Mouse (Mus musculus) embryonic fibroblast, embryonic 13.5 days (primary cell): Measurements from ENCODE around the gene Apc2.

Experiments
- CTCF ChIP-seq: IDR thresholded peaks from 2 replicates; pipeline ENCODE4 v1.5.1; 2011; ENCODE audit warnings: mild to moderate bottlenecking, control low read depth, low read length, moderate library complexity, borderline replicate concordance; ENCODE audit not compliant: insufficient read depth
- POLR2A ChIP-seq: IDR thresholded peaks from 2 replicates; pipeline ENCODE4 v1.6.1; 2011; ENCODE audit warnings: low read depth, mild to moderate bottlenecking, control low read depth, low read length, moderate library complexity

DNA sequence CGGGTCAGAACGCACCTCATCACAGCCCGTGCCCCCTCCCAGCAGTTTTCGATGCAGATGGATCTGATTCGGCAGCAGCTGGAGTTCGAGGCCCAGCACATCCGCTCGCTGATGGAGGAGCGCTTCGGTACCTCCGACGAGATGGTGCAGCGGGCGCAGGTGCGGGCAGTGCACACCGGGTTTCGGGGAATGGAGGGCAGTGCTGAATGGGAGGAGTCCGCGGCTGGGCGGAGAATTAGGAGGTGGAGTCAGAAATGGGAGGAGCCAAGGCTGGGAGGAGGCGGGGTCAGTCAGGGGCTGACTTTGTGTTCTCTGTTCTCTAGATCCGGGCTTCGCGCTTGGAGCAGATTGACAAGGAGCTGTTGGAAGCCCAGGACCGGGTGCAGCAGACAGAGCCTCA lies 9.1 kb downstream of the Apc2 start:
- no peak for TF ChIP-seq CTCF
- no peak for TF ChIP-seq POLR2A
